Mouse (Mus musculus) right cerebral cortex, adult 2 months (tissue): ENCODE data around the gene Trim54.

Source experiments
- DNase-seq, 2 experiments: peaks; one replicate each; pipeline ENCODE4 v3.0.0; 2021 to 2022; ENCODE audit warnings: low spot score in 2 of 2

Trim54 gene

DNA sequence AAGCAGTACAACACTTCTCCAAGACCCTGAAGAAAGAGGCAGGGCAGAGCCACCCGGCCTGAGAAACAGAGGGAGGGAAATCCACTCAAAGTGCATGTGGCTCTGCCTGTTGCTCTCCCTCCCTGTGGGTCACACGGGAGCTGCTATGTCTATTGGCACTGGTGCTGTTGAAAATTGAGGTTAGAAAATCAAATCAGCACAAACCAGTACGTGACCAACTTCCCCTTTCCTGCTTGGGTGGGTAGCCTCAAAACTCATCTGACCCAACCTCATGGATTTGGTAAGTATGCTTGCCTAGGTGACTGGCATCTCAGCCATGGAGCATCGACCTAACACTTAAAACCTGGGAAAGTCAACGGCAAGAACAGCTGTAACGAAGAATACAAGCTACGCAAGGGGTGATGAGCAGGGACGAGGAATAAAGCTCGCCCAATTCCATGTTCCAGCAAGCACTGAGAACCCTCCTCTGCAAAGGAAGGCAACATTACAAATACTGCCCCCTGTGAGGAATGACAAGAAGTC is 10.6 kb upstream of the Trim54 start, which contains the start of gene Dnajc5g:
Gene Dnajc5g, plus strand, starts transcription at position 472 of the 522 bp plus-strand sequence.
- no peak for DNase-seq

- no peak for DNase-seq
Measured at GRCm38 (mm10) chr5:31108000-31108490, 8.5 kb upstream of the Trim54 start, which contains the start of gene Slc30a3. Gene Slc30a3 (minus strand): TSS chr5:31108237.

DNA sequence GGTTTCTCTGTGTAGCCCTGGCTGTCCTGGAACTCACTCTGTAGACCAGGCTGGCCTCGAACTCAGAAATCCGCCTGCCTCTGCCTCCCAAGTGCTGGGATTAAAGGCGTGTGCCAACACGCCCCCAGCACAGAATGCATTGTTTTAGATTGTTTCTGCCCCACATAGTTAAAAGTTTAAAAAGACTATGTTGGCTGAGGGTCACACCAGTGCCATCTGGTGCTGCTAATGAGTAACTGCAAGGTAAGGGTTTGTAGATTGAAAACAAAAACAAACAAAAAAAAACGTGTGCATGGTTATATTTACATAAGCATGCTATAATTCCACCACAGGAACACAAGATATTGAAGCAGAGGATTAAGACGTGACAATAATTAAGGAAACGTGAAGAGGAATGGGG is 5.7 kb upstream of the Trim54 start:
- DNase-seq = no peak

GRCm38 (mm10) chr5:31116912-31117311 is 400 bp downstream of the Trim54 start:
- no peak for DNase-seq

- peak; percentile 37 to 47 for DNase-seq
Measured at GRCm38 (mm10) chr5:31121111-31121510, 4.6 kb downstream of the Trim54 start.

DNA sequence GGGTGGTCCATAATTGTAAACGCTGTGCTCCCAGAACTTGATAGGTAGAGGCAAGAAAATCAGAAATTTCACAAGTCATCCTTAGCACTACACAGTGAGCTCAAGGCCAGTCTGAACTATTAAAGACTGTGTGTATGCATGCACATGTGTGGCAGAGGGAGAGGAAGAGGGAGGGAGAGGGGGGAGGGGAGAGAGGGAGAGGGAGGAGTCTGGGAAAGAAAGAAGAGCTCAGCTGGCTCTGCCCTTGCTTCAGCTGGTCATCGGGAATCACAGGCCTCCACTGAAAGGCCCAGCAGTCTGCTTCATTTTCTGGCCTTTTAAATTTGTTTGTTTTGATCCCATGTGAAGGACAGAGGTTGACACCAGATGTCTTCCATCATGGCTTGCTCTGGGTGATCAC is 7.0 kb downstream of the Trim54 start:
- no peak for DNase-seq

GRCm38 (mm10) chr5:31126050-31126449 is 9.5 kb downstream of the Trim54 start:
- DNase-seq = no peak

GRCm38 (mm10) chr5:31136730-31137424 is 20.4 kb downstream of the Trim54 start:
- DNase-seq = peak in 1 of 2 experiments; percentile 22

GRCm38 (mm10) chr5:31137658-31138057 is 21.1 kb downstream of the Trim54 start:
- DNase-seq = no peak

DNA sequence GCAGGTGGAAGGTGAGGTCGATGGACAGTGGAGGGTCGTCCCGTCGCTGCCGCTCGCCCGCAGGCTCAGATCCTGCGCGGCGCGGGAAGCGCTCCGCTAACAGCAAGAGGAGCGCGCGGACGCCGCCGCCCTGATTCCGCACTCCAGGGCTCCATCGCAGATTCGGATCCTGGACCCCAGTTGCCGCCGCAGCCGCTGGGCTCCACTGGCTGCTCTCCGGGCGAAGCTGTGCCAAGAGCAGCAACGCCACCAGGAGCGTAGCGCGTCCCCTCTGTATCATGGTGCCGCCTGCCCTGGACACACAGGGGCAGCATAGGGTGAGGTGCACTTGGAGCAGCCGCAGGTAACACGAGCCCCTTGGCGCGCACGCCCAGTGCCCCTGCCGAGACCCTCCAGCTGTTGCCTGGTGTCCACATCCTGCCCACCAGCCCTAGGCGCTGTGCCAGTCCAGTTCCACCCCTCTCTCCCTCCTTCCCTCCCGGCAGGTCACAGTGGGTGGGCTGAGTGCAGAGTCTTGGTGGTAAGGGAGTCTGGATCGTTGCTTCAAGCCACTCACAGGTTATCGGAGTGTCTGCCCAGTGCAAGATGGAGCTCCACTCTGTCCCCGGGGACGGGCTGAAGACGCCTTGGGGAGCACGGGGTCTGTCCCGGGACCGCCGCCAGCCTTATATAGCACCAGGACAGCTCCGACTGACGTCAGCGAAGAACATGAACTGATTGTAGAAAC is 21.9 kb downstream of the Trim54 start, which contains the start of gene Ucn:
Gene Ucn, minus strand, starts transcription at position 589 of the 727 bp plus-strand sequence.
- DNase-seq = peak in 1 of 2 experiments; percentile 13

DNA sequence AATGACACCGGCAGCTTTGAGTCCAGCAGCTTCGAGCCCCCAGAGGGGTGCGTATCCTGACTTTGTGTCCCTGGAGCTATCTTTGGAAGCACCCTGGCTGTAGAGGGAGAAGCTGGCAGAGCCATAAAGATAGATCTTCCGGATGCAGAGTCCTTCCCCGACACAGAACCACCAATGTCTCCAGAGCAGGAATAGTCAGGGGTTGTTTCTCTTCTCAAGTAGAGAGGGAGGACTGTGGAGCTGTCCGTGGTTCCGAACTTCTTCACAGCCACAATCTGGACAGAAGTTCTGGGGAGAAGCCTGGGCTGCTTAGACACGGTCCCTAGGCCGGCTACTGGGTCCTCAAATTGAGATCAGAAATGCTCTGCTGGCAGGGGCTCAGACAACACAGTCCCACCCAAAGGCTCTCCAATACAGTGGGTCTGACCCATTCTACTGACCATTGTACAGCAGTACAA is 22.5 kb downstream of the Trim54 start:
- DNase-seq = no peak

GRCm38 (mm10) chr5:31149781-31150180 is 33.3 kb downstream of the Trim54 start:
- no peak for DNase-seq

DNA sequence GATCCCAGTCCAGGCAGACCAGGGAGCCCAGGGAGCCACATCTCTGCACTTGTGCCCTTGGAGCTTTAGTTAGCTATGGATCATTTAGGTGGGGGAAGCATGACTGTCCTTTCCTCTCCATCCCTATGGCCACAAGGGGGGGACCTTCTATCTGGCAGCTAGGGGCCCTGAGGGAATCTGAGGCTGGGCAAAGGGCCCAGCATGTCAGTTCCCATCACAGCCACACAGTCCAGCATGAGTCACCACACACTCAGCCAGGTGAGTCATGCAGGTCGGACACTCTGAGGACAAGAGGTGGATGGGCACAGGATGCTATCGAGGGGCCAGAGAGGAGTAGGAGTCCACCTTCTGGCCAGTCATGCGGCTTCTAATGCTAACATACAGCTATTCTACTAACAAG is 35.2 kb downstream of the Trim54 start:
- no peak for DNase-seq

- peak in 1 of 2 experiments; percentile 20 for DNase-seq
Measured at GRCm38 (mm10) chr5:31153516-31154151, 37.1 kb downstream of the Trim54 start.

- peak; percentile 81 to 87 for DNase-seq
Measured at GRCm38 (mm10) chr5:31154152-31154553, 37.6 kb downstream of the Trim54 start, which contains the start of gene Mpv17. Gene Mpv17 (minus strand): TSS chr5:31154251.

DNA sequence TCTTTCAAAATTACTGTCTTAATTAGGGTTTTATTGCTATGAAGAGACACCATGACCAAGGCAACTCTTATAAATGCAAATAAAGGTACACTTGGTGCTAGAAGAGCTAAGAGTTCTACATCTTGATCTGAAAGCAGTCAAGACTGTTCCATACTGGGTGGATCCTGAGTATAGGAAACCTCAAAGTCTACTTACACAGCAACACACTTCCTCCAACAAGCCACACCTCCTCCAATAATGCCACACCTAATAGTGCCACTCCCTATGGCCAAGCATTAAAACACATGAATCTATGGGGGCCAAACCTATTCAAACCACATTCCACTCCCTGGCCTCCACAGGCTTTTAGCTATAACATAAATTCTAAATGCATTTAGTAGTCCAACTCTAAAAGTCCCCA is 46.0 kb downstream of the Trim54 start:
- DNase-seq = no peak

DNA sequence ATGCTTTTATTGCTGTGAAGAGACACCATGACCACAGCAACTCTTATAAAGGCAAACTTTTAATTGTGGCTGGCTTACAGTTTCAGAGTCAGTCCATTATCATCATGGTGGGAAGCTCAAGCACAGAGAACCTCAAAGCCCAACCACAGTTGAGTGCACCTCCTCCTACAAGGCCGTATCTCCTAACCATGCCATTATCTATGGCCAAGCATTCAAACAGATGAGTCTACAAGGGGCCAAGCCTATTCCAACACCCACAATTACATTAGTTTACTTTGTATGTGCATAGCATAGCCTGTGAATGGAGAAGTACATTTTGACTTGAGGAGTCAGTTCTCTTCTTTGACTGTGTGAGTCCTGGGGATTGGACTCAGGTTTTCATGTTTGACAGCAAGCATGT is 48.4 kb downstream of the Trim54 start:
- DNase-seq = no peak

DNA sequence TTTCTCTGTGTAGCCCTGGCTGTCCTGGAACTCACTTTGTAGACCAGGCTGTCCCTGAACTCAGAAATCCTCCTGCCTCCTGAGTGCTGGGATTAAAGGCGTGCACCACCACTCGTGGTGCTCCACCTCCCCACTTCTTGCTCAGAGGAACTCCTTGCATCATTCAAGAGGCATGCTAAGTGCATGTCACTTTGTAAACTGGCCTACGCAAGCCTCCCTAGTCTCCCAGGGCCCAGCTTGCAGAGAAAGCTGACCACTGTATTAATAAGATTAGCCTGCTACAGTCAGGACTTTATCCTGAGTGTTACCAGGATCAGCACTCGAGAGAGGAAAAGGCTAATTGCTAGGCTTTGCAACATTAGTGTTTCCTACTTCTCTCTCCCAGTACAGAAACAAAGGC is 52.1 kb downstream of the Trim54 start:
- DNase-seq = no peak

DNA sequence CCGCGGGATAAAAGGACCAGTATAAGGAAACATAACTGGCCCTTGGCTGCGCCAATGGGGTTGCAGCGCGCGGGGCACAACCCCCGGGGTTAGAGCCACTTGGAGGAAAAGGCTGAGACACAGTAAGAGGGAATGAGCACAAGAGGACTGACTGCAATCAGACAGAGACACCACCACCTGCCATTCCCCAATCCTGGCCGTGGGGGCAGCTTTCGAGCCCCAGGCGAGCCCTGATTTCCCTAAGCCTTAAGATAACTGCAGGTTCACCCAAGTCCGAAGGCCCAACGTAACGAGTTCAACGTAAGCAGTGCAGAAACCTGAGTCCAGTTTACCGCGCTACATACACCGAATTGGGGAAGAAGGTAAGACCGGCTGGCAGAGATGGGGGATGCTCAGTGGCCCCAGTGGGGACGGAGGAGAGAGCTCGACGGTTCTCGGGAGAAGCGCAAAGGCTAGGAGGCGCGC is 62.8 kb downstream of the Trim54 start:
- DNase-seq = no peak

- peak; percentile 98 for DNase-seq
Measured at GRCm38 (mm10) chr5:31179766-31180630, 63.5 kb downstream of the Trim54 start, which contains the start of the genes Gm29609 and Gtf3c2. Gene Gm29609 (minus strand): TSS chr5:31179911. Gene Gtf3c2 (minus strand): TSS chr5:31180144.
